Mouse (Mus musculus): ENCODE data around the gene Fuk.
A peak's percentile ranks its signal among the peaks of the same experiment; 100 is the strongest.

- TF ChIP-seq CTCF (IDR thresholded peaks at IDR 0.05) (no peak), EP300 (IDR thresholded peaks at IDR 0.05) (peak; percentile 87)
Observed at GRCm38 (mm10) chr8:110938882-110939589, 36.7 kb upstream of the Fuk start.

Data from lung, postnatal 0 days (tissue).